Mouse (Mus musculus): ENCODE data around the gene Gm27021. TPM values are rescaled to one million over a fixed set of nuclear protein-coding genes. Genes with fewer than 3 reads are reported as not detected.

Gm27021 gene
- polyA plus RNA-seq, 1 experiment from 2014 or later: 4.0 TPM

- no peaks in the 10 kb centered on the region for H3K36me3 ChIP-seq (replicated peaks)
- peaks cover 7% of the 10 kb centered on the region; the same call in 1 of the 2 replicates for H3K9me3 ChIP-seq
- no peak overlapping the region for H3K27ac ChIP-seq
- peaks cover 9% of the 10 kb centered on the region; the same call in 1 of the 2 replicates for H3K27me3 ChIP-seq (ENCODE audit: poor library complexity, severe bottlenecking)
- no peak overlapping the region for H3K4me3 ChIP-seq
- peaks cover 14% of the 10 kb centered on the region for H3K4me1 ChIP-seq
- DNase-seq (ENCODE audit: extremely low spot score, low spot score): no peak
Observed at GRCm38 (mm10) chr8:120697979-120698272, 30.0 kb upstream of the Gm27021 start.

GRCm38 (mm10) chr8:120697154-120697978 lies 29.5 kb upstream of the Gm27021 start:
- Histone ChIP-seq H3K4me3 (no peak overlapping the region), H3K4me1 (peaks cover 14% of the 10 kb centered on the region), H3K27ac (no peak overlapping the region), H3K9me3 (peaks cover 7% of the 10 kb centered on the region; the same call in 1 of the 2 replicates), H3K36me3 (replicated peaks) (no peaks in the 10 kb centered on the region), H3K27me3 (ENCODE audit: poor library complexity, severe bottlenecking) (peaks cover 9% of the 10 kb centered on the region; the same call in 1 of the 2 replicates)
- DNase-seq (ENCODE audit: extremely low spot score, low spot score): no peak
- 91% methylated on average over 17 of the region's 17 CpGs for WGBS

GRCm38 (mm10) chr8:120696401-120697153 lies 28.7 kb upstream of the Gm27021 start:
- Histone ChIP-seq H3K4me1 (peaks cover 14% of the 10 kb centered on the region), H3K9me3 (peaks cover 7% of the 10 kb centered on the region; the same call in 1 of the 2 replicates), H3K27ac (no peak overlapping the region), H3K27me3 (ENCODE audit: poor library complexity, severe bottlenecking) (peaks cover 3% of the 10 kb centered on the region; the same call in 1 of the 2 replicates), H3K36me3 (replicated peaks) (no peaks in the 10 kb centered on the region), H3K4me3 (no peak overlapping the region)
- DNase-seq (ENCODE audit: extremely low spot score, low spot score): no peak
- WGBS: 76% methylated on average over 13 of the region's 13 CpGs

GRCm38 (mm10) chr8:120693861-120694493 lies 26.1 kb upstream of the Gm27021 start:
- Histone ChIP-seq H3K27ac (no peak overlapping the region), H3K4me1 (peaks cover 14% of the 10 kb centered on the region), H3K27me3 (ENCODE audit: poor library complexity, severe bottlenecking) (no peaks in the 10 kb centered on the region), H3K4me3 (no peak overlapping the region), H3K36me3 (replicated peaks) (no peaks in the 10 kb centered on the region), H3K9me3 (peaks cover 7% of the 10 kb centered on the region; the same call in 1 of the 2 replicates)
- 64% methylated on average over 22 of the region's 22 CpGs for WGBS
- DNase-seq (ENCODE audit: extremely low spot score, low spot score): no peak

GRCm38 (mm10) chr8:120692934-120693333 lies 25.1 kb upstream of the Gm27021 start:
- Histone ChIP-seq H3K9me3 (peaks cover 2% of the 10 kb centered on the region; the same call in 1 of the 2 replicates), H3K4me1 (peaks cover 14% of the 10 kb centered on the region), H3K27ac (no peak overlapping the region), H3K36me3 (replicated peaks) (no peaks in the 10 kb centered on the region), H3K27me3 (ENCODE audit: poor library complexity, severe bottlenecking) (peaks cover 5% of the 10 kb centered on the region; the same call in 1 of the 2 replicates), H3K4me3 (no peak overlapping the region)
- WGBS: 73% methylated on average over 4 of the region's 4 CpGs
- DNase-seq (ENCODE audit: extremely low spot score, low spot score): no peak

- WGBS: 91% methylated on average over 7 of the region's 7 CpGs
- Histone ChIP-seq H3K4me1 (0 out of 2 replicates have a peak, but pooled peaks cover 6% of the 10 kb centered on the region), H3K27ac (no peak overlapping the region), H3K9me3 (no peaks in the 10 kb centered on the region), H3K27me3 (ENCODE audit: poor library complexity, severe bottlenecking) (peaks cover 16% of the 10 kb centered on the region), H3K36me3 (replicated peaks) (no peaks in the 10 kb centered on the region), H3K4me3 (no peak overlapping the region)
- no peak for DNase-seq (ENCODE audit: extremely low spot score, low spot score)
Observed at GRCm38 (mm10) chr8:120688511-120688910, 20.6 kb upstream of the Gm27021 start.

- Histone ChIP-seq H3K27me3 (ENCODE audit: poor library complexity, severe bottlenecking) (peaks cover 23% of the 10 kb centered on the region), H3K4me1 (0 out of 2 replicates have a peak, but pooled peaks cover 6% of the 10 kb centered on the region), H3K9me3 (no peaks in the 10 kb centered on the region), H3K27ac (no peak overlapping the region), H3K4me3 (no peak overlapping the region), H3K36me3 (replicated peaks) (no peaks in the 10 kb centered on the region)
- no peak for DNase-seq (ENCODE audit: extremely low spot score, low spot score)
- 84% methylated on average over 8 of the region's 8 CpGs for WGBS
Observed at GRCm38 (mm10) chr8:120687786-120688185, 19.9 kb upstream of the Gm27021 start.

GRCm38 (mm10) chr8:120686576-120686975 lies 18.7 kb upstream of the Gm27021 start:
- H3K4me3 ChIP-seq: no peak overlapping the region
- WGBS: 82% methylated on average over 5 of the region's 5 CpGs
- no peak for DNase-seq (ENCODE audit: extremely low spot score, low spot score)

GRCm38 (mm10) chr8:120686051-120686450 lies 18.2 kb upstream of the Gm27021 start:
- DNase-seq (ENCODE audit: extremely low spot score, low spot score): no peak
- H3K27ac ChIP-seq: no peak overlapping the region
- H3K27me3 ChIP-seq (ENCODE audit: poor library complexity, severe bottlenecking): peaks cover 29% of the 10 kb centered on the region
- no peak overlapping the region for H3K4me3 ChIP-seq
- H3K4me1 ChIP-seq: 0 out of 2 replicates have a peak, but pooled peaks cover 6% of the 10 kb centered on the region
- WGBS: 87% methylated on average over 13 of the region's 13 CpGs
- H3K9me3 ChIP-seq: no peaks in the 10 kb centered on the region
- no peaks in the 10 kb centered on the region for H3K36me3 ChIP-seq (replicated peaks)

More at GRCm38 (mm10) chr8:120686576-120686975, 18.7 kb upstream of the Gm27021 start:
- H3K9me3 ChIP-seq: no peaks in the 10 kb centered on the region
- H3K27me3 ChIP-seq (ENCODE audit: poor library complexity, severe bottlenecking): peaks cover 29% of the 10 kb centered on the region
- H3K36me3 ChIP-seq (replicated peaks): no peaks in the 10 kb centered on the region
- H3K4me1 ChIP-seq: 0 out of 2 replicates have a peak, but pooled peaks cover 6% of the 10 kb centered on the region
- H3K27ac ChIP-seq: no peak overlapping the region

GRCm38 (mm10) chr8:120685591-120685990 lies 17.7 kb upstream of the Gm27021 start:
- DNase-seq (ENCODE audit: extremely low spot score, low spot score): no peak
- 0 out of 2 replicates have a peak, but pooled peaks cover 6% of the 10 kb centered on the region for H3K4me1 ChIP-seq
- H3K27ac ChIP-seq: no peak overlapping the region
- no peak overlapping the region for H3K4me3 ChIP-seq
- H3K36me3 ChIP-seq (replicated peaks): no peaks in the 10 kb centered on the region
- peaks cover 29% of the 10 kb centered on the region for H3K27me3 ChIP-seq (ENCODE audit: poor library complexity, severe bottlenecking)
- WGBS: 82% methylated on average over 8 of the region's 8 CpGs
- no peaks in the 10 kb centered on the region for H3K9me3 ChIP-seq

- 82% methylated on average over 5 of the region's 5 CpGs for WGBS
- Histone ChIP-seq H3K27ac (no peak overlapping the region), H3K27me3 (ENCODE audit: poor library complexity, severe bottlenecking) (peaks cover 29% of the 10 kb centered on the region), H3K9me3 (no peaks in the 10 kb centered on the region), H3K4me3 (no peak overlapping the region), H3K36me3 (replicated peaks) (no peaks in the 10 kb centered on the region), H3K4me1 (0 out of 2 replicates have a peak, but pooled peaks cover 6% of the 10 kb centered on the region)
- DNase-seq (ENCODE audit: extremely low spot score, low spot score): no peak
Observed at GRCm38 (mm10) chr8:120685097-120685496, 17.2 kb upstream of the Gm27021 start.

- no peaks in the 10 kb centered on the region for H3K9me3 ChIP-seq
- no peaks in the 10 kb centered on the region for H3K36me3 ChIP-seq (replicated peaks)
- 59% methylated on average over 5 of the region's 5 CpGs for WGBS
- H3K27me3 ChIP-seq (ENCODE audit: poor library complexity, severe bottlenecking): peaks cover 35% of the 10 kb centered on the region
- no peak overlapping the region for H3K4me3 ChIP-seq
- 0 out of 2 replicates have a peak, but pooled peaks cover 6% of the 10 kb centered on the region for H3K4me1 ChIP-seq
- no peak overlapping the region for H3K27ac ChIP-seq
- no peak for DNase-seq (ENCODE audit: extremely low spot score, low spot score)
Observed at GRCm38 (mm10) chr8:120684082-120684481, 16.2 kb upstream of the Gm27021 start.

Measured in forebrain, embryonic 10.5 days (tissue).